Mouse (Mus musculus) adrenal gland, adult 18-20 months (tissue): ENCODE results near the gene Gm10181. TPM values are rescaled to one million over a fixed set of nuclear protein-coding genes. Genes with fewer than 3 reads are reported as not detected.
A peak's percentile ranks its signal among the peaks of the same experiment; 100 is the strongest.
"Not testable (repeated sequence)": the region's sequence is repeated elsewhere in the genome, so short reads cannot be mapped to it uniquely, and the experiment has no call there.

Experiments used
- DNase-seq, 2 experiments: peaks; one replicate each; pipeline ENCODE4 v3.0.0; 2021 to 2022; ENCODE audit warnings: low spot score in 2 of 2
- long read RNA-seq, 2 experiments: library from polyadenylated mRNA; stranded (forward); transcript quantifications; one replicate each; pipeline ENCODE4 v2.0.0; 2021
- total RNA-seq, 2 experiments: library from RNA; stranded (reverse); gene quantifications; 1 replicate in 1 of 2; 2 replicates in 1 of 2; pipeline ENCODE4 v1.2.3; 2021

Gm10181 gene
- not detected for total RNA-seq
- long read RNA-seq, experiment 1, result 0 reads
- long read RNA-seq, experiment 2, result 0 reads

DNA sequence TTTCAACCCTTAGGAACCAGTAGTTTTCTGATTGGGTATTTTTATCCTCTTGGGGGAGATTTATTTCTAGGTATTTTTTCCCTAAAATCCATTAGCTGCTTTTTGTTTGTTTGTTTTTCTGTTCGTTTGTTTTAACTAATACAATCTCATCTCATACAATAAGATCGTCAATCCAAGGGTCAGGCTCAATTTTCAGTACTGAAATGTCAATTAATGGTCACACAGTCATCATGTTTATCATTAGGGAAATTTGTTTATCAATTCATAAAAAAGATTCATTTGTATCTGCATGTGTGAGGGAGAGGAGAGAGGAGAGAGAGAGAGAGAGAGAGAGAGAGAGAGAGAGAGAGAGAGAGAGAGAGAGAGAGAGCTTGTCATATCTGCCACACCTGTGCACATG, at the start of gene Gm10181:
Gm10181 (plus strand) TSS at position 301 of the 400 bp plus-strand sequence.
- DNase-seq, result no peak

DNA sequence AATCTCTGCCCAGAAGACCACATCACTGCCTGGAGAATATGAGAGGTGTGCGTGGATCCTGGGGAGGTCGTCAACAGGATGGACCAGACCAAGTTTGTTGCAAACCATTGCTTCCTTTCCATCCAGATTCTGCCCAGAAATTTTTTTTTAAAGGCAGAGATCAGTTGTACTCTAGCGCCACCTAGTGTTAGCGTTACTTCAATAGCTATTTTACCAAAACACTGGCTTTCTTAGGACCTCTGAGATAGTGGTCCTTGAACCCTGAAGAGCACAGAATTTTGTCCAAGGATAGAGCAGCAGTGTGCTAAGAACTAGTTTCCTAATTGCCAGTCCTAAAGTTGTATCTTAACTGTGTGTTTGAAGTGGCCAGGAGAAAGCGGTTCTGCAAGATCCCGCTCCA, 47.6 kb upstream of the Gm10181 start:
- peak in 1 of 2 experiments; percentile 36 for DNase-seq

DNA sequence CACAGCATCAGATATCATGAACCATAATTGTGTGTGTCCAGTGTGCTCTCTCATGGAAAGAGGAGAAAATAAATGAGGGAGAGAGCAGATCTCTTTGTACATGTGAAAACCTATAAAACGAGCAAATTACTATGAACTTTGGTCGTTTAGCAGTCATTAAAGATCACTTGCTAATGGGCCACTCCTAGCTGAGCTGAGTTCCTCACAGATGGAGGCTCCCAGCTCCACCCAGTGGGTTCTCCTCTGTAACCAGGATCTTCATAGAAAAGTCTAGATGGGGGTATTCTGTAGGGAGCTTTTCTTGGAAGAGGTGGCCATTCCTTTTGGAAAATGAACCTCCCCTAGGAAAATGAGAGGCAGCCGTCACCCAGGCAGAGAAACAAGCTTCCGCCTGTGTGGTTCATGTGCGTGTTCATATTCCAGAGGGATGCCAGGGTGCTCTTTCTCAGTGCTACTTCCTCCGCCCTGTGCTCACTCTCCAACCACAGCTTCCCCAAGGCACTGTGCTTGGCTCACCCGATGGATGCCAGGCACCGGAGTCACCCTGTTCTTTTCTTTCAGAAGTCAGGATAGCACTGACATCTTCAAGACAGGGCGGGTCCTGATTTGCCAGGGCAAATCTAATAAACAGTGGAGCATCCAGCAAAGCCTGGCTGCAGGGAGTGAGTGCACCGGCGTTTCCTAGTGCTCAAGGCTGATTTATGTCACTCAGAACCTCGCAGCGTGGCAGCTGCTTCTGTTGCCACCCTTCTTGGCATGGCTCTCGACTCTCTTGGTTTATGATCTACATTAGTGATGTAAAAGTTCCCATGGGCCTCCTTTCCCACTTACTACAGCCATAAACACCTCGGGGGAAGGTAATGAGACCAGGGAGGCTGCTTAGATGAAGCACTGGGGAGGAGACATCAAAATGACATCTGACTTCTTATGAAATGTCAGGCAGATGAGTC, 46.8 kb upstream of the Gm10181 start:
- DNase-seq, result peak in 1 of 2 experiments; percentile 19

DNA sequence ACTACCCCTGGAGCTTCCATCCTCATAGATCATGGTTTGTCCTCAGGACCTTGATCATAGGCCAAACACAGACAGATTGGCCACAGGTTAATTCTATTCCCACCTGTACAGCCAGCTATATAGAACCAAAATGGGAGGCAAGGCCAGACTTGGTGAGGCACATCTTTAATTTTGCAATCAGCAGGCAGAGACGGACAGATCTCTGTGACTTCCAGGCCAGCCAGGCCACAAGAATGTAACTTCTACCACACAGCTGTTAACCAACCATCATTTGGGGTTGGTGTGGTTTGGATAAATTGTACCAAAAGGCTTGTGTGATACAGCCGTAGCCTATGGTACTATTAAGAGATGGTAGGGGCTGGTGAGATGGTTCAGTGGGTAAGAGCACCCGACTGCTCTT, 44.9 kb upstream of the Gm10181 start:
- no peak for DNase-seq

DNA sequence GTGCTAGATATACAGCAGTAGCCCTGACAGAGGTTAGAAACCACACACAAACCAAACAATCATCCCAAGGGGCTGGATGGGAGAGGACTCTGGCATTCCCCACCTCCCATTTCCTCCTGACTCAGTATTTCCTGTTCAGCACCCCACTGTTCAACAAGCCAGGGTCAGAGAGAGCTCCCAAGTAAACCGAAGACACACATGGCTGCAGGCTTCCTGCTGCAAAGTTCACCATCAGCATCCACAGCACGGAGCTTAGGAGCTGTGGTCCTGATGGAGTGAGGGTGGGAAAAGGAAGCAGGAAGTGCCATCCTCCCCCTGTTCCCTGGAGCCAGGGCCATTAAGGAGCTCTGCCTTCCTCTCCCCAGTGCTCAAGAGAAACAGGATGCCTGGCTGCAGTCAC, 40.9 kb upstream of the Gm10181 start:
- DNase-seq, result no peak

DNA sequence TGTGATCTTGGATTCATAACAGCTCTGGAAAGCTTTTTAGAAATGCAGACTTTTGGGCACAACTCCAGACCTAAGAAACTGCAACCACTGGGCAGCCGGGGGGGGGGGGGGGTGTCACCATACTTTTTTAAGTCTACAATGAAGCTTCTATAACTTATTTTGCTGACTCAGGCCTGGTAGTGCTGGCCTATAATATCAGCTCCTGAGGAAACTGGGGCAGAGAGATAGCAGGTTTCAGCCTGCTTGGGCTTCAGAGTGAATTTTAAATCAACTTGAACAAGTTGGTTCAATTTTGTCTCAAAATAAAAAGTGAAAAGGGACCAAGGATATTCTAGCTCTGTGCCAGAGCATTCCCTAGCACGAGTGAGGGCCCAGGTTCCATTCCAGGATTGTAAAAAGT, 40.3 kb upstream of the Gm10181 start:
- no peak for DNase-seq

DNA sequence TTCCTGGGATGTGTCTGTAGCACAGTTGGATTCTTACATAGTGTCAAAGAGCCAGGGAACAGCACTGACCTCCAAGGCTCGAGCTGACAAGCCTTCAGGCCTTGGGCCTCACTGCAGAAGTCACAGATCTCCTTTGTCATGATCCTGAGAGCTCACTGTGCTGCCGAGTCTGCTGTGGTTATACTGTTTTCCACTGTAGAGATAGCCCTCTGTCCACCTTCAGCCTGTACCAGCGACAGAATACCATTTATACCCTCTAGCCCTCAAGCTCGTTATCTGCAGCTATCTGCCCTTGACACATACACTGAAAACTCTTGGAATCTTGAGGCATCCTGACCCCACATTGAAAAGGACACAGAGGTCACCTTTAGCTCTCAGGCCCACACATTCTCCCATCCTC, 37.3 kb upstream of the Gm10181 start:
- no peak for DNase-seq

DNA sequence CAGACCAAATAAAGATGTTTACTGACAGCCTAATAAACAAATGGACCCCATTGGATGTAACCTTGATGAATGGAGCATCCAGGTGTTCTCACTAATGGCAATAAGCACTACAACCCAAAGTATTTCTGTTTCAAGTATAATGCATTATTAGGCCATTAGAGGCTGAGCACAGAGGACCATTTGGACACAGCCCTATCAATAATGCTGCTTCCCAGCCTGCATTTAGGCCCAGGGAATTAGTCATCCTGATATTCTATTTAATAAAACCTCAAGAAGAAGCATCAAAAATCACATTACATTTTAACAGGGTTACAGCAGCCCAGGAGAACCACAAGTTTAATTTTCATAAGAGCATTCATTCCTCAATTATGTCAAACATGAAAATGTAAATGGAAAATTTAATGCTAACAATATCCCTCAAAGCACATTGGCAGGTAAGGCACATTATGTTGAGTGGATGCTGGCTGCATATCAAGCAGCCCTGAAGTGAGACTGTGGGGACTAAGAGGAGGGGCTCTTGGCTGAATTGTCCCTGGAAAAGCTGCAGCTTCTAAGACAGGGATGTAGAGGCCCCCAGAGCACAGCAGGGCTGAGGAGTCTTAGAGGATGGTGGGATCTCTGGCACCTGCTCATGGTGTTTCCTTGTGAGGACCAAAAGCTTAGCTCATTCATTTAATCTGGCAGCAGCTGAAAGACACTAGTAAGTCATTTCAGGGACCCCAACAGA, 33.4 kb upstream of the Gm10181 start:
- DNase-seq, result no peak

DNA sequence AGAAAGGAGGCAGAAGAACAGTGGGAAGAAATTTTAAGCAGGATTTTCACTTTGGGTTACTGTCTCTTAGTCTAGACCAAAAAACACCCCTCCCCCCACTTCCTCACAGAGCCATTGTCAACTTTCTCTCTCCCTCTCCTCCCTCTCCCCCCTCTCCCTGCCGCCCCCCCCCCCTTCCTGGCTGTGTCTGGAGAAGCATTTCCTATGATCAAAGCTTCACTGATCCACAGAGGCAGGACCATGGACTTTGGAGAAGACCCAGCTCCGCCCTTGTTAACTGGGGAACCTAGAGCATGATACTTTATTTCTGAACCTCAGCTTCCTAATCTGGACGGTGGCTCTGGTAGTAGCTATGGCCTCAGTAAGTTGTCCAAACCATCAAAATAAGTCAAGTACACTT, 30.5 kb upstream of the Gm10181 start:
- no peak for DNase-seq

DNA sequence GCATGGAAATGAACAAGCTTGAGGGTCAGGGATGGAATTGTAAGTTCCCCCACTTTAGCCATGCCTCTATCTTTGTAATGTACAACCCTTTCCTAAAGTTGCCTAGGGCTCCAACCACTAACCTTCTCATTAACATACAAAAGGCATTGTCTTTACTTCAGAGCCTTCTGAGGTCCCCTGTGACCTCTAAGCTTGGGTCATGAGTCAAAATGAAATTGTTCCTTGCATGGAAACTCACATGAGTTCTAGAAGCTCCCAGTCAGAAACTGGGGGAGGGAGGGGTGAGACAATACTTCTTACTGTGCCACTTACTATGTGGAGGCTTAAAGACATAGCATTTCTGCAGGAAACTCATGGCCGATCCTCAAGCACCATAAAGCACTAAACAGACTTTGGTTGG, 16.6 kb upstream of the Gm10181 start:
- no peak for DNase-seq

DNA sequence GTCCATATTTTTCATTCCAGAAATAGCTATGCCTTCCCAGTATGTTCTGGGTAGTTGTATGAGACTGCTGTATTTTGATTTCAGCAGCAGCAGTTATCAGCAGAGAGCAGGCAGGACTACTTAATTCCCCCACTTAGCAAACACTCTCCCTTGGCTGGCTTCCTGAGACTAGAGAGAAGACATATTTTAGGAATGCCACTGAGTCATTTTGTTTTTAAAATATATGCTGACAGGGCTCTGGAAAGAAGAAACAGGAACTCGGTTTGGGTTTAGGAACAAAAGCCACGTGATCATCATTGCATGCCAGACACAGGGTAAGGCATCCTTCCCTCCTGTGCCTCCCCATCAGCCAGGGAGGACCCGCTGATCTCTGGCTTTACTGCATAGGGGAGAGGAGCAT, 13.2 kb upstream of the Gm10181 start:
- no peak for DNase-seq

DNA sequence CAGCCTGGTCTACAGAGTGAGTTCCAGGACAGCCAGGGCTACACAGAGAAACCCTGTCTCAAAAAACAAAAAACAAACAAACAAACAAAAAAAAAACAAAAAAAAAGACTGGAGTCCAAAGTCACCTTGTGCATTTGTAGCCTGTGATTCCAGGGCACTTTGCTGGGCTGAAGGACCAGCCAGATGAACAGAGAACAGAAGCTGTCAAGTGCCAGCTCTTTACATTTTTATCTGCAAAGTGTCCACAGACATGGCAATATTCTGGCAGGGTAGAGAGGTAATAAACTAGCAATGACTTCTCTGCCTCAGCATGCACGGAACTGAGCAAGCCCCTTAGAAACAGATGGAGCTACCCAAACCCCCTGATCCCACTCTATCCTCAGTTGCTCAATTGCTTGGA, 12.7 kb upstream of the Gm10181 start:
- no peak for DNase-seq

DNA sequence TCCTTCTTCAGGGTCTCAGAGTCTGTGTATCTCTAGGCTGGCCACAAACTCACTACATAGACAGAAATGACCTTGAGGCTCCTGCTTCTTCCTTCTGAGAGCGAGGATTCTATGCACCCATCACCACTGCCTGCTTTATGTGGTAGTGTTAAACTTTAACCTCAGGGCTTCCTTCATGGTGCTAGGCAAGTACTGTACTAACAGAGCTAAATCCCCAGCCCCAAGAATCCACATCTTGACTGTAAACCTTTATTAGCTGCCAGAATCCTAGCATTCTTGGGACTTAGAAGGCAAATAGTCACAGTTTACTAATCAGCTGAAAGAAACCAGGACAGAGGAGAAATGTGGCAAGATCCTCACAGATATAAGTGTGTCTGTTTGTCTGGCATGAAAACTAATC, 1.6 kb downstream of the Gm10181 start:
- DNase-seq, result no peak

DNA sequence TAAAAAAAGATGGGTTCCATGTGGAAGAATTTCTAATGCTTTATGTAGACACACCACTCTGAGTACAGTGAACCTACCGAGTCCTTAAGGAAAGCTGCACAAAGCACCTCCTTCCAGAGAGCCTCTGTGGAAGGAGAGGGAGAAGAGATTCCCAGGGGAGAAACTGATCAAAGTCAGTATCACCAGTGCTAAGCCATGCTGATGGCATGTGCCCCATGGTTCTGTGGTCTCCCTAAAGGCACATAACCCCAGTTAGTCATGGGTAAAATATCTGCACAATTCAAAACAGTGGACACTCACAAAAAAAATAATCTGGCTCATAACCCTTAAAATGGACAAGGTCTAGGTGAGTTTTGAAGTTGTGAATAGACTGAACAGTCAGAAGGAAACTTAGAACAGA, 13.7 kb downstream of the Gm10181 start:
- DNase-seq, result no peak

DNA sequence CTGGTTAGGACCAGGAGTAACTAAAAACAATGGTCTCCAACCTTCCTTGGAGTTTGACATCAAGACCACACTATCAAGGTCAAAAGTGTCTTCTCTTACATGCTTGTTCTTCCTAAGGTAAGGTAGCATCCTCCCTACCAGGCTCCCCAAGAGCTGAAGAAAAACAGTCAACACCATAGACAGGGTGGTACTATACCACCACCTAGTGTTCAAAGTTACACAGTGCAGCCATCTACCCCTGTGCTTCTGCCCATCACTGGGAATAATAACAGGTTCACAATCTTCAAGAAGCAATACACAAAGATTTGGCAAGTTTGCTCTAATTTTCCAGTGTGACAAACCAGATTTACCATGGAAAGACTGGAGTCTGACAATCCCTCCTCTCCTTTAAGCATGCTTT, 15.4 kb downstream of the Gm10181 start:
- DNase-seq, result peak in 1 of 2 experiments; percentile 31

DNA sequence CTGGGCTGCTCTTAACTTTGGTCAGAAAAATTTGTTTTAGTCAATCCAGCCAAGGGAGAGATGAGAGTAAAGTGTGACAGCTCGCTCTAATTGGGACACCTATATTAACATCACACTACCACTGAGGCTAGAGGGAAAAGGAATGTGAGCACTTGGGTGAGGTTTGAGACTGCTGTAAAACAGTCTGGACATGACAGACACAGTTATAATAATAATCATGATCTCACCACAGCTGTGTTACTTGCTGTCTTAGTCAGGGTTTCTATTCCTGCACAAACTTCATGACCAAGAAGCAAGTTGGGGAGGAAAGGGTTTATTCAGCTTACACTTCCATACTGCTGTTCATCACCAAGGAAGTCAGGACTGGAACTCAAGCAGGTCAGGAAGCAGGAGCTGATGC, 34.4 kb downstream of the Gm10181 start:
- DNase-seq, result not testable (repeated sequence)

DNA sequence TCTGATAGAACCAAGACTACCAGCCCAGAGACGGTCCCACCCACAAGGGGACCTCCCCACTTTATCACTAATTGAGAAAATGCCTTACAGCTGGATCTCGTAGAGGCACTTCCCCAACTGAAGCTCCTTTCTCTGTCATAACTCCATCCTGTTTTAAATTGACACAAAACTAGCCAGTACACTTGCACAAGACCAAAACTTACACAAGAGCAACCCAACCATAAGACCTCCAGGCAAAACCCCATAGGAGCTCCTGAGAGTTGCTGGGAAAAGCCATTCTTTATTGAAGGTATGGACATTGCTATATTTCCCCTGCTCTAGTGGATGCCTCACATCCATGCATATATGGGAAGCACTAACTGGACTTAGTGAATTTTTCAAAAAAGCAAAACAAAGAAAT, 34.8 kb downstream of the Gm10181 start:
- DNase-seq, result no peak

DNA sequence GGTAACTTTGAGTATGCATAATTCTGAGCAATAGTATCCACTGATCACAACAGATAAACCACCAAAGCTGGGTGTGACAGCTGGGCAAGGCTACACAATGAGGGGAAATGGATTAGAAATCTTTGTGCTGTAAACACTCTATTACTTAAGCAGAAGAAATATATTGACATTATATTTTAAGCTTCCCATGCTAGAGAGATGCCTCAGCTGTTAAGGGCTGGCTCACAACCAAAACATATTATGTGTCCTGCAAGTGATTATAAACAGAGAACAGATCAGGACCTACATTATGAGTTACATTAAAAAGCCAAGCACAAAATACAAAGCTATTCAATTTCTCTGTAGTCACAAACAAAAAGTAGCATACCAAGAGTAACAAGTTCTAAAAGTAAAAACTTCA, 43.0 kb downstream of the Gm10181 start:
- no peak for DNase-seq

DNA sequence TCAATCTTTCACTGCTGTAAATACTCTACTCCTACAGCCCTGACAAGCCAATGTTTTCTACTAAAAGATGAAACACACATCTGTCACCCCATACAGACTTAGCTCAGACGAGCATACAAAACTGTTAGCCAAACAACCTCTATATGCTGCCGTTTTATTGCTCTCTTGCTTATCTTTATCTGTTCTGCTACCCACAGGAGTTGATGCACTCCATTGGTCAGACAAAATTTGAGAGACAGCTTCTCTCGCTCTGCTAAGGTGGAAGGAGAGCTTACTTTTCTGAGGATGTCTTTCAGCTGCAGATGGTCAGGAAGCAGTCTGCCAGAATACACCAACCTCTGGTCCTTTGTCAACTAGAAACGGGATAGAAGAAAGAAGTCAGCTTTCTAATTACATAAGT, 43.7 kb downstream of the Gm10181 start:
- no peak for DNase-seq

DNA sequence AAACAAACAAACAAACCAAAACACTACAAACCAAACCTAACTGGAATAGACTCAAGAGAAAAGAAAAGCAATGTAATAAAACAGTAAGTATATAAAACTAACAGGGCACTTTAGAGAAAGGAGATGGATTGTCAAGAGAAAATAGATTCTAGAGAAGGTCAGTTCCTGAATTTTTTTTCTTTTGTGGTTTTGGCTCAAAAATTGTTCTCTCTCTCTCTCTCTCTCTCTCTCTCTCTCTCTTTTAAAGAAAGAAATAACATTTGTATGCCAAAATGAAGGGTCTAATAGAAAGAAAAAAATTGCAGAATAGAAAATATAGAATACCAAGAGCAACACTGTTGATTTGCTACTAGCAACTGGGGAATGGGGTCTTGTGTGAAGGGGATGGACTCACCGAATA, 49.7 kb downstream of the Gm10181 start:
- no peak for DNase-seq
